Mouse (Mus musculus) ES-E14 (cell line): Measurements from ENCODE around the gene Gm49027.

Source experiments
- CHD2 ChIP-seq: IDR thresholded peaks from 2 replicates; pipeline ENCODE4 v1.6.1; 2014; ENCODE audit warnings: mild to moderate bottlenecking, low read depth, low read length, inconsistent platforms
- HCFC1 ChIP-seq: IDR thresholded peaks from 2 replicates; pipeline ENCODE4 v1.6.1; 2012; ENCODE audit warnings: low read length, inconsistent platforms, borderline replicate concordance; ENCODE audit not compliant: insufficient read depth
- ZC3H11A ChIP-seq: IDR thresholded peaks from 2 replicates; pipeline ENCODE4 v1.6.1; 2012; ENCODE audit warnings: low read depth, mild to moderate bottlenecking, inconsistent platforms, low read length, borderline replicate concordance
- ZNF384 ChIP-seq: IDR thresholded peaks from 2 replicates; pipeline ENCODE4 v1.6.1; 2012; ENCODE audit warnings: low read depth, low read length, inconsistent platforms

DNA sequence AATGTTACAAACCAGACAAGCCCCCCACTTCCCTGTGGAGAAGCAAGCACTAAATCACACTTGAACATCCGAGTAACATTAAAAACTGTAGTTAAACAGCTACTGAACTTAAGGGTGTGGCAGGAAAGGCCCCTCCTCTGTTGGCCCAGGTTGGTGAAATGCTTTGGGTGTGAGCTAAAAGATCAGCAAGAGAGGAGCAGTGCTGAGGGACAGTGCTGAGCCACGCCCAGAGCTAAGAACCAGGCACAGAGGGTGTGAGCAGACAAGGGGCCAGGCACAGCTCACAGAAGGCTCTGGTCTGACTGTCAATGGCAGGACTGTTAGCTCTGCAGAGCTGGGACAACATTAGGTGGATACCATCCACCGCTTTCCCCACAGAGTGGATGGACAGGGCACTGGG is 13.2 kb downstream of the Gm49027 start:
- TF ChIP-seq HCFC1 (no peak), ZC3H11A (no peak), ZNF384 (no peak), CHD2 (no peak)
